Mouse (Mus musculus): ENCODE measurements around the gene Il12a.

The Il12a gene

GRCm38 (mm10) chr3:68690344-68690743 is at the start of gene Il12a:
TSS of gene Il12a (plus strand) at chr3:68690644.
- no peak for DNase-seq (ENCODE audit: low spot score in 2 of 2)

GRCm38 (mm10) chr3:68642935-68643334 is 47.5 kb upstream of the Il12a start:
- DNase-seq (ENCODE audit: low spot score in 2 of 2) = no peak

GRCm38 (mm10) chr3:68646387-68647130 is 43.9 kb upstream of the Il12a start:
- DNase-seq (ENCODE audit: low spot score in 2 of 2) = no peak

- DNase-seq (ENCODE audit: low spot score in 2 of 2) = no peak
These were observed 43.2 kb upstream of the Il12a start for GRCm38 (mm10) chr3:68647282-68647681.

DNA sequence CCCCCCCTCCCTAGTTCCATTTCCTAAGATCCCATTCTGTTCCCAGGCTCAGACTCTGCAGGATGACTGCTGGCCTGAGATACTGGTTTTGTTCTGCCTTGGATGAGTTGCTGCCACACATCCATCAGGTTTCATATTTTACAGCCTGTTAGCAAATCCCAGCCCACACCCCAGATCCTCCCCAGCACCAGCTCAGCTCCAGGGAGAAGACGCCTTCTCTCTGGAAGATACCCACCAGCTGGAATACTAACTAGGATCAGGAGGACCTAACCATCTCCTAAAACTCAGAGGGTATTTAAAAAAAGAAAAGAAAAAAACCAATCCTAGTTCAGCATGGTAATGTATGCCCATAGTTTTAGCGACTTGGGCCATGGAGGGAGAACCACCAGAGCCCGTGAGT is 40.2 kb upstream of the Il12a start:
- DNase-seq (ENCODE audit: low spot score in 2 of 2) = no peak

GRCm38 (mm10) chr3:68656607-68657352 is 33.7 kb upstream of the Il12a start:
- DNase-seq (ENCODE audit: low spot score in 2 of 2) = no peak

- no peak for DNase-seq (ENCODE audit: low spot score in 2 of 2)
These were observed 32.7 kb upstream of the Il12a start for GRCm38 (mm10) chr3:68657589-68658245.

GRCm38 (mm10) chr3:68659996-68660395 is 30.4 kb upstream of the Il12a start:
- DNase-seq (ENCODE audit: low spot score in 2 of 2) = no peak

DNA sequence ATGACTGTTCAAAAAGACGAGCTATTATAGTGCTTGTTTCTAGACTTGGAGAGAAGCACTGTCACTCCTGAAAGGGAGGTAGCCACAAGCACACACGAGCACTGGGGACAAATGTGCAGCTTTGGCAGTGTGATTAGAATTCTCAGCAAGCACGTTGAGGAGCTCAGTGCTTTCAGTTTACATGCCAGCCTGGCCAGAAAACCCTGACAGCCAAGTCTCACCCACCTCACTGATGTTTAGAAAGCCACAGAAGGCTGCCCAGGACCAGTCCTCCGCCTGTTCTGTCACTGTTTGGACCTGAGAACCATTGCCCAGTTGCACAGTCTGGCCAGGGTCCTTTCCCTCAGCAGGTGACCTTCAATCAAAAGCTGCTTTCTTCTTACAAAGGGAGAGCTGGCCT is 29.9 kb upstream of the Il12a start:
- no peak for DNase-seq (ENCODE audit: low spot score in 2 of 2)

GRCm38 (mm10) chr3:68662386-68662785 is 28.1 kb upstream of the Il12a start:
- DNase-seq (ENCODE audit: low spot score in 2 of 2) = no peak

GRCm38 (mm10) chr3:68664337-68664736 is 26.1 kb upstream of the Il12a start:
- DNase-seq (ENCODE audit: low spot score in 2 of 2) = no peak

DNA sequence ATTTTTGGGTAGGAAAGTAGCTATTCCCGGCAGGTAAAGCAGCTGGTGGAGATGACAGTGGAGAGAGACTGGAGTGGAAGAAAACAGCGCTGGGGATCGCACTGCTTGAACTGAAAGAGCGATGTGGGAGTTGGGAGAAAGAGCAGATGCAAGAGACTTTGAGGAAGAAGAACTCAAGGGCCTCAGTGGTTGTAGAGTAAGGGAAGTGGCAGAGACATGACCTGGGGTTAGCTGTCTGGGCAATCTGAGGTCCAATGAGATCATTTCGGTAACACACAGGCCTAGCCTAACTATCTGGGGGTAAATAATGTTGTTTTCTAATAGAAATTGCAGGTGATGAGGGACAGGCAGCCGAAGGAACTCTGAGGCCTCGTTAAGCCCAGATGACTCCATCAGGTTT is 24.1 kb upstream of the Il12a start:
- DNase-seq (ENCODE audit: low spot score in 2 of 2) = no peak

- DNase-seq (ENCODE audit: low spot score in 2 of 2) = no peak
These were observed 22.6 kb upstream of the Il12a start for GRCm38 (mm10) chr3:68667852-68668251.

DNA sequence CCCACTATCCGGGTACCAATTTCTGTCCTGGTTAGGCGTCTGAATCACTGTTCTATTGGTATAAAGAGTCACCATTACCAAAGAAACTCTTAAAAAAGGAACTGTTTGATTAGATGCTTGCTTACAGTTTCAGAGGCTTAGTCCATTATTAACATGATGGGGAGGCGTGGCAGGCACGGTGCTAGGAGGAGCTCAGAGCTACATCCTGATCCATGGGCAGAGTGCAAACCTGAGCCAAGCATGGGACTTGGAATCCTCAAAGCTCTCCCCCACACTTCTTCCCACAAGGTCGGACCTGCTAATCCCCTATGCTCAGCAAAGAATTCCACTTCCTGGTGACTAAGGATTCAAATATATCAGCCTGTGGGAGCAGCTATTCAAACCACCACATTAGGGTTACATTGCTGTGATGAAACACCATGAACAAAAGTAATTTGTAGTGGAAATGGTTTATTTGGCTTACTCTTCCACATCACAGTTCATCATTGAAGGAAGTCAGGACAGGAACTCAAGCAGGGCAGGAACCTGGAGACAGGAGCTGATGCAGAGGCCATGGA is 20.9 kb upstream of the Il12a start:
- no peak for DNase-seq (ENCODE audit: low spot score in 2 of 2)

GRCm38 (mm10) chr3:68674721-68675120 is 15.7 kb upstream of the Il12a start:
- DNase-seq (ENCODE audit: low spot score in 2 of 2) = no peak

GRCm38 (mm10) chr3:68675216-68675835 is 15.1 kb upstream of the Il12a start:
- DNase-seq (ENCODE audit: low spot score in 2 of 2) = no peak

DNA sequence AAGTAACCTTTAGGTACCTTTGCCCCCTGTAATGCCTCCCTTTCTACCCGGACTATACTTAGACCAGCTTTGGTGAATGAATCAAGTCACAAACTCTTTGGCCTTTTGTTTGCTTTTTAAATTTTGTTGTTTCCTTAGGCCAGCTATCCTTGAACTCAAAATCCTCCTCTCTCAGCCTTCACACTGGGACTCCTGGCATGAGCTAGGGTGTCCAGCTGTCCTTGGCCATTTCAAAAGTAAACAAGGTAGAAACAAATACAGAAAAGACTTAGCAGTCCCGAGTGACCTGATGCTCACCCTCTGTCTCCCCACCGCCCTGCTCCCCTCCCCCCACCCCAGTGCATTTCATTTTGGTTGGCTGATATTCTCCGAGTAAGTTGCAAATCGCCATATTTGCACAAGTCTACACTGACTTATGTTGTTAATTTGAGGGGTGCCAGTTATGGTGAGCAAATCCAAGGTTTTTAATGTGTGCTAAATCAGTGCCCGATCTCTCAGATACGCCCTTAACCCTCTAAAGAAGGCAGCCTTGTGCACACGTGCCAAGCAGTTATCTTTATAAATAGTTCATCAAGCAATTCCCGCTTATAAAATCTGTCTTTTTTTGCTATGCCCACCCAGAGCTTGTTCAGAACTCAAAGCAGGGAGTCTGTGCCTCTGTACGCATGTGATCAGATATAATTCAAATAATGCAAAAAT is 14.3 kb upstream of the Il12a start:
- no peak for DNase-seq (ENCODE audit: low spot score in 2 of 2)

DNA sequence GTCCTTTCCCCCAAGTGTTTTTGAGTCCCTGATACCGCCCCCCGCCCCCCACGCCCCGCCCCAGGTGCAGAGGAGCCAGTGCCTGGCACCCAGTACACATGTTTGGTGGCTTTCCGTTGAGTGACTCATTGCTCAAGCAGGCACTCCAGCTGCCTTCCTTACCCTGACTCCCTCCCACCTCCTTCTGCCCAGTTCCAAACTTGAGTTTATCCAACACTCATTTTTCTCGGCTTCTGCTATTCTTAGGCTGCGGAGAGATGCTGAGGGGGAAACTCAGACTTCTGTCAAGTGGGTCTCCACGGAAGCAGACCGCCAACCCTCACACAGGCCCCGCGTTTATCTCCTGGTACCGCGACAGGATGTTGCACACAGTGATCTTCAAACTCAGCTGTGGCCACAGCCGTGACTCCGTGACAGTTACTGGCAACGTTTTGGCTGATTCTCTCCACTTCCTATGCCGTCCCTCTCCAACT is 13.6 kb upstream of the Il12a start:
- peak; percentile 47 to 76 for DNase-seq (ENCODE audit: low spot score in 2 of 2)

DNA sequence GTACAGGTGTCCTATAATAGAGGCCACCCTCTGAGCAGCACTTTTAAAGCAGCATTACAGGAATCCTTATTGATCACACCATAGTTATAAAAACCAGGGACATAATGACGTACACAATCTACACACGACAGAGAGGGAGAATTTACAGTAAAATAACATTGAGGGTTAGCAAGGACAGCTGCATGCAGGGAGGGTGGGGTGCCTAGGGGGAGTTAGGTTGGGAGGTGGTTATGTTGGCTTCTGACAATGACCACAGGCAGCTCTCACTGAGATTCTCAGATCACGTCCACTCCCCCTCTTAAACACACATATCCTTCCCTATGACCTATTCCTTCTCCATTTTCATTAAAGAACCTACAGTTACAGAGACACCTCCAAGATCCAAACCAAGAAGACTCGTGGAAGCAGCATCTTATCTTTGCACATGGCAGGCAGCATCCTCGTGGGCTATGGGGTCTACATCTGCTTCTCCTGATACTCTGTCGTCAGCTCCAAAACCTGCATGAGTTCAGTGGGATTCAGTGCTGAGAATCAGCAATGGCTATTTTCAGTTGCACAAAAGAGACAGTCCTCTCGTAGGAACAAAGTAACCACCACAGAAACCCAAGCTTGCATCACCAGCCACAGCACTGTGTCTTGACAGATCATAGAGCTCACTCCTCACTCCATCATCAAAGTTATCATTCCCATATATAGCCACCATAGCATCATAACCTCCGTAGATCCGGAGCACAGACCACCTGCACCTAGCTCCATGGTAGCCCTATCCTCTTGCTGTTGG is 11.4 kb upstream of the Il12a start:
- DNase-seq (ENCODE audit: low spot score in 2 of 2) = no peak

DNA sequence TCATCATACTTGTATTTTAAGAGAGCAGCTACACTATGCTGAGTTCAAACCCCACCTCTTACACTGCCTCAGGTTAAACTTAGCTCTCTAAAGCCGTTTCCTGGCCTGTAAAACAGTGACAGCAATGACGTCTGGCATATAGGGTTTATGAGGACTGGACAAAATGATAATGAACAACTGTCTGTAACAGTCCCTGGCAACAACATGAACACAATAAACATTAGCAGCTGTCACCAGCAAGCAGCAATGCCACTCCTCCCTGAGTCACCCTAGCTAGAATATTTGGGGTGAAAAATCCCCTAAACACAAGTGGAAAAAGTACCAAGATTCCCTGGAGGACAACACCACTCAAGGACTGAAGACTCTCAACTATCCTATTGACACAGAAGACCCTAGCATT is 6.9 kb upstream of the Il12a start:
- DNase-seq (ENCODE audit: low spot score in 2 of 2) = no peak
